Mouse (Mus musculus): ENCODE measurements around the gene Adgrf1. TPM values are rescaled to one million over a fixed set of nuclear protein-coding genes. Genes with fewer than 3 reads are reported as not detected.

Adgrf1 gene
- polyA plus RNA-seq, 1 experiment from 2014 or later: not detected

DNA sequence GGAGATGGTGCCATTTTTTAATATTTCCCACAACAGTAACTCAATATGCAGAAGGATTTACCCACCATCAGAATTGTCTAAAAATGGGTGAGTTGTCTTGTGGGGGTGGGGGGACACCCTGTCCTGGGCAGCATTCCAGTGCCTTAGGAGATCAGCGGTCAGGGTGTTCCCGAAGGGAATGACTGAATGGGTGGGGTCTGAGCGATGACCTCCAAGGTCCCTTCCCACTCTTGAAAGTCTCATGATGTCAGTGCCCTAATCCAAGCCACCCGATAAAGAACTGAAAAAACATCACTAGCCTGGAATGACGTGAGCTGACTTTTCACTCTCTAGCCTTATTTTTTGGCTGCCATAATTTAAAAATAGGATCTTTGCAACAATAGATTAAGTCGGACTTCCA lies 95.2 kb downstream of the Adgrf1 start:
- Histone ChIP-seq H3K9ac (ENCODE audit: low read depth, low read length) (no peak overlapping the region), H3K27me3 (replicated peaks; ENCODE audit: control insufficient read depth, insufficient read depth, low read length) (no peaks in the 10 kb centered on the region), H3K27ac (ENCODE audit: low read depth, low read length) (no peak overlapping the region), H3K36me3 (ENCODE audit: control insufficient read depth, insufficient read depth, low read length) (no peaks in the 10 kb centered on the region), H3K9me3 (ENCODE audit: control insufficient read depth, low read length) (no peaks in the 10 kb centered on the region), H3K4me1 (ENCODE audit: control insufficient read depth, insufficient read depth, low read depth, low read length) (no peaks in the 10 kb centered on the region; the same call in 1 of the 2 replicates), H3K4me3 (ENCODE audit: low read length) (no peak overlapping the region), H3K4me2 (ENCODE audit: low read length) (no peak overlapping the region)
- WGBS: 84% methylated on average over 6 of the region's 6 CpGs
- ATAC-seq: no peak

DNA sequence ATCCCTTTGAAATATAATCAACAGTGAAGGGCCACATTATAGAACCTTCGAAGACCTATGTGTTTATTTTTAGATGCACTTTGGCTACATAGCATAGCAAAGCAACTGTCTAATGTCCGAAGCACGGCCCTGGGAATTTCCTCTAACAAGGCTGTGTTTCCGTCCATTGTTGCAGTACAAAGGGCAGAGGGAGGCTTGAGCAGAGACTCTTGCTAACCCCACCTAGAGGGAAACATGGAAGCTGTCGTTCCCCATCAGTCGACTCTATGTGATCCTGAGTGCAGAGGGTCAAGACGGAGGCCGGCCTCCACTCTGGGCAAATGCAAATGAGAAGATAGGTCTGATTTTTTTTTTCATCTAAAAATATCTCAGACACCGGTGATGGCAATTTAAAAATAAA lies 96.4 kb downstream of the Adgrf1 start:
- Histone ChIP-seq H3K27ac (ENCODE audit: low read depth, low read length) (no peak overlapping the region), H3K4me1 (ENCODE audit: control insufficient read depth, insufficient read depth, low read depth, low read length) (no peaks in the 10 kb centered on the region; the same call in 1 of the 2 replicates), H3K4me2 (ENCODE audit: low read length) (no peak overlapping the region), H3K36me3 (ENCODE audit: control insufficient read depth, insufficient read depth, low read length) (no peaks in the 10 kb centered on the region), H3K27me3 (replicated peaks; ENCODE audit: control insufficient read depth, insufficient read depth, low read length) (no peaks in the 10 kb centered on the region), H3K9ac (ENCODE audit: low read depth, low read length) (no peak overlapping the region), H3K4me3 (ENCODE audit: low read length) (no peak overlapping the region), H3K9me3 (ENCODE audit: control insufficient read depth, low read length) (no peaks in the 10 kb centered on the region)
- no peak for ATAC-seq
- 49% methylated on average over 9 of the region's 9 CpGs for WGBS

DNA sequence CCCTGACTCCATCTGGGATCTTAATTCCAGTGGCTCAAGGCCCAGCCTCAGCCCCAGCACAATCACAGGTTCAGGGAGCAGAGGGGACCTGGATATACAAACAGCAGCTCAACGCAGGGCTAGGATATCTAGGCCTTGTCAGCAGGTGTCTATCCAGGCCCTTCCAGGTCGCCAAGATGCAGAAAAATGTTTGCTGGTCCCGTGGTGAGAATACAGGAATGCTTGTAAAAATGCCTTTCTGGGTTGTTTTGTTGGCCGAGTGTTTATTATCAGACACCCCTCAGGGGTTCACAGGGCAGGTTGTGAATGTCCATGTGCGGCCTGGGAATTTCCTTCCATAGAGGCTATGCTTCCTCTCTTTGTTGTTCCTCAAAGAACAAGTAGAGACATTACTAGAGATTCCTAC lies 98.0 kb downstream of the Adgrf1 start:
- H3K4me1 ChIP-seq (ENCODE audit: control insufficient read depth, insufficient read depth, low read depth, low read length): no peaks in the 10 kb centered on the region
- no peak overlapping the region for H3K4me2 ChIP-seq (ENCODE audit: low read length)
- no peak overlapping the region for H3K9ac ChIP-seq (ENCODE audit: low read depth, low read length)
- H3K4me3 ChIP-seq (ENCODE audit: low read length): no peak overlapping the region
- H3K27me3 ChIP-seq (replicated peaks; ENCODE audit: control insufficient read depth, insufficient read depth, low read length): no peaks in the 10 kb centered on the region
- ATAC-seq: no peak
- no peaks in the 10 kb centered on the region for H3K36me3 ChIP-seq (ENCODE audit: control insufficient read depth, insufficient read depth, low read length)
- 69% methylated on average over 5 of the region's 5 CpGs for WGBS
- no peak overlapping the region for H3K27ac ChIP-seq (ENCODE audit: low read depth, low read length)
- no peaks in the 10 kb centered on the region for H3K9me3 ChIP-seq (ENCODE audit: control insufficient read depth, low read length)

DNA sequence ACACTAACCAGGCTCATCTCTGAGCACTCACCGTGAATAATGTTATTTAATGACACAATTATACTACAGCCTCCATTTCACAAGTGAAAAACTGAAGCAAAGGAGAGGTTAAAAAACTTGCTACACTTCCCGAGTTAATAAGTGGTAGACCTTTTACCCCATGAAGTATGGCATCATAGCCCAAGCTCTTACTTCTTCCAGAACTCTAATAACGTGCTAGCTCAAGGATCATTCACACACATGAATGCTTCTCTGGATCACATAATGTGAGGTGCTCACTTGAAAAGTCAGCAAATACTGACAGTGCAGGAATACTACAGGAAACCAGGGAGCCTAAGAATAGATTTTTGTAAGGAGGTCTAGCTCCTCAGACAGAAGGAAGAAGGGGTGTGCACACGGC lies 102.5 kb downstream of the Adgrf1 start:
- Histone ChIP-seq H3K4me3 (ENCODE audit: low read length) (no peak overlapping the region), H3K9me3 (ENCODE audit: control insufficient read depth, low read length) (no peaks in the 10 kb centered on the region), H3K4me1 (ENCODE audit: control insufficient read depth, insufficient read depth, low read depth, low read length) (no peaks in the 10 kb centered on the region), H3K27ac (ENCODE audit: low read depth, low read length) (no peak overlapping the region), H3K36me3 (ENCODE audit: control insufficient read depth, insufficient read depth, low read length) (no peaks in the 10 kb centered on the region), H3K27me3 (replicated peaks; ENCODE audit: control insufficient read depth, insufficient read depth, low read length) (no peaks in the 10 kb centered on the region), H3K4me2 (ENCODE audit: low read length) (no peak overlapping the region), H3K9ac (ENCODE audit: low read depth, low read length) (no peak overlapping the region)
- 82% methylated on average over 4 of the region's 4 CpGs for WGBS
- ATAC-seq: no peak

DNA sequence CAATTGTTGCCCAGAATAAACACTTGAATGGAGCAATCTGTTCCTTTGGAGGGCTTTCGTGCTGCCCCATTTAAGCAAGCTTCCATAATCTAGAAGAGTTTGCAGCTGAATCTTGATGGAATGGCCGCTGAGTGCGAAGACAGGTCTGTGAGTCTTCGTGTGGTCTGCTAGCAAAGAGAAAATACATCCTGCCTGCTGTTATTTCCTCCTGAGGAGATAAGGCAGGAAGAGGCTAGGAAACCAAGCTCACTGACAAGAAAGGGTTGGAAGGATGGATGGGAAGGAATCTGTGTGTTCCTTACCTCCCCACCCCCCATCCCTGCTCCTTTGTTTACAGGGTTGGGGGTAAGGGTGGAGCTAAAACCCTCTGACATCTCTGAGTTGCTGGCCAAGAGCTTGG lies 103.9 kb downstream of the Adgrf1 start:
- no peak overlapping the region for H3K9ac ChIP-seq (ENCODE audit: low read depth, low read length)
- no peaks in the 10 kb centered on the region for H3K9me3 ChIP-seq (ENCODE audit: control insufficient read depth, low read length)
- no peaks in the 10 kb centered on the region for H3K4me1 ChIP-seq (ENCODE audit: control insufficient read depth, insufficient read depth, low read depth, low read length)
- 69% methylated on average over 4 of the region's 4 CpGs for WGBS
- H3K4me2 ChIP-seq (ENCODE audit: low read length): no peak overlapping the region
- H3K27me3 ChIP-seq (replicated peaks; ENCODE audit: control insufficient read depth, insufficient read depth, low read length): no peaks in the 10 kb centered on the region
- no peak for ATAC-seq
- H3K4me3 ChIP-seq (ENCODE audit: low read length): no peak overlapping the region
- no peaks in the 10 kb centered on the region for H3K36me3 ChIP-seq (ENCODE audit: control insufficient read depth, insufficient read depth, low read length)
- H3K27ac ChIP-seq (ENCODE audit: low read depth, low read length): no peak overlapping the region

Other genes starting within 250 kb of the Adgrf1 start
- gene Adgrf5, start 90.1 kb downstream of the Adgrf1 start, polyA plus RNA-seq (2015; fragmentation: Nextera tagmentation; extraction: Ambion mirVana): 8.0 and 10.4 TPM in 2 replicates
- gene Mep1a, start 232.5 kb downstream of the Adgrf1 start, polyA plus RNA-seq (2015; fragmentation: Nextera tagmentation; extraction: Ambion mirVana): 0.06 and 0.20 TPM in 2 replicates